Mouse (Mus musculus) heart, embryonic 10.5 days (tissue): ENCODE measurements at regions not wholly inside any gene's neighbourhood (a gene's known extent, or its start where the extent isn't known, plus 50 kb on each side); places are given as distances from the start of the nearest gene placed in this dataset.

Source experiments
- DNase-seq: peaks from one replicate; pipeline ENCODE4 v3.0.0-alpha.2; 2017; ENCODE audit warnings: low spot score
- H3K27ac ChIP-seq: fragments of 300-500 bp; sonication (generic); 2 replicates; pipeline ENCODE4 v1.5.1; 2016; ENCODE audit warnings: mild to moderate bottlenecking
- H3K27me3 ChIP-seq: fragments of 300-500 bp; sonication (generic); 2 replicates; pipeline ENCODE4 v1.6.1; 2016; ENCODE audit warnings: mild to moderate bottlenecking; ENCODE audit not compliant: poor library complexity, insufficient read depth, severe bottlenecking
- H3K36me3 ChIP-seq: fragments of 300-500 bp; sonication (generic); 2 replicates; pipeline ENCODE4 v1.6.1; 2016; ENCODE audit warnings: mild to moderate bottlenecking, moderate library complexity
- H3K4me1 ChIP-seq: fragments of 300-500 bp; sonication (generic); 2 replicates; pipeline ENCODE4 v1.6.1; 2016; ENCODE audit warnings: mild to moderate bottlenecking
- H3K4me3 ChIP-seq: fragments of 300-500 bp; sonication (generic); 2 replicates; pipeline ENCODE4 v1.5.1; 2016; ENCODE audit warnings: mild to moderate bottlenecking, moderate library complexity
- H3K9me3 ChIP-seq: fragments of 300-500 bp; sonication (generic); 2 replicates; pipeline ENCODE4 v1.6.1; 2016; ENCODE audit warnings: mild to moderate bottlenecking, moderate library complexity
- WGBS: fragments of 180-500 bp; shearing (Covaris S2); methylation state at CpG from one replicate; pipeline ENCODE4 v1.1.7; 2016; 5-methylcytosine and 5-hydroxymethylcytosine counted together

DNA sequence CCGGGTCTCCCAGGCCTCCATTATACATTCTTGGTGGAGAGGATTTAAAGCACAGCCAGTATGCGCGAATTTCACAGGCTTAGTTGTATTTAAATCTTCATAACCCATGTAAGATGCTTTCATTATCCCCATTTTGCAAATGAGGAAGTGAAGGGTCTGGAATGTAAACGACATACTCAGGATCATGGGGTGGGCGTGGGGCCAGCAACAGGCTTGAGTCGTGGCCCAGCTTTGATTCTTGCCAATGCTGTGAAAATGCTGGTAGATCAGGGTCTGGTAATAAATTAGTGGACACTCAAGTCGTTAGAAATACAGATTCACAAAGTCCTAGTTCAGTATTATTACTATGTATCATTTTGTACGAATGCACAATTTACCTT is 367.2 kb upstream of the Smim15 start:
- Histone ChIP-seq H3K4me1 (peaks cover 15% of the 10 kb centered on the region), H3K9me3 (no peaks in the 10 kb centered on the region), H3K4me3 (0 out of 2 replicates have a peak overlapping the region, but pooled peaks have one; percentile 29), H3K27ac (peak overlapping the region; percentile 74), H3K27me3 (peaks cover 21% of the 10 kb centered on the region), H3K36me3 (no peaks in the 10 kb centered on the region)
- no peak for DNase-seq
- WGBS: 54% methylated on average over 8 of the region's 8 CpGs

DNA sequence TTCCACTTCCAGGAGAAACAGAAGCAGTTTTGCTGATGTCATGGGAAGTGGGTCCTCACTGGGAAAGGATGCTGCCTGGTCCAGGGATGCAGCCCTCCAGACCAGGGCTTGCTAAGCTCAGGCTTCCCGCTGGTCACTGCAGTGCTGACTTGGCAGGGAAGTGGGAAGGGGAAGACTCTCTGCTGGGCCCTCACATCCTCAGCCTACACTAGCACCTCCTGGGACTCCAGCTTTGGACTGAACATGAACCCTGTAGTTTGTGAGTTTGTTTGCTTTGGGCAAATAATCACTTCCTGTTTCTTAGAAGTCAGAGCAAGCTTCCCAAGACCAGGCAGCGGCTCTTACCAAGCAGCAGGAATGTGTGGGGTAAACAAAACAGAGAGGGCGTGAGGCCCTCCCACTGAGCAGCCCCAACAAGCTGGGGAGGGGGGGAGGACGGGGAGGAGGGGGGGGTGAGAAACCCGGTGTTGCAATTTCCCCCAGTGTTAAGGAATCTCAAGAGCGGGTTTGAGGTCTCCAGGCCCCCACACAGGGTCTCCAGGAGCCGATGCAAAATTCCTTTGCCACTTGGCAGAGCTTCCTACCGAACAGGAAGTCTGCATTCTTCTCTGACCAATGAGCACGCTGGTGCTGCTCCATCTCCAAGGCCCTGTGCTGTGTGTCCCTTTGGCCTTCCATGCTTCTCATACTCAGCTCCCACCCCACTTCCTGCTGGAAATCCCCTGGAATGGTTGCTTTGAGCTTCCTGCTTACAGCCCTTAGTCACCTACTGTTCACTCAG is 367.7 kb upstream of the Smim15 start:
- Histone ChIP-seq H3K4me3 (peak overlapping the region; percentile 29; the same call in 1 of the 2 replicates), H3K27me3 (peaks cover 24% of the 10 kb centered on the region), H3K9me3 (no peaks in the 10 kb centered on the region), H3K4me1 (peaks cover 15% of the 10 kb centered on the region), H3K36me3 (no peaks in the 10 kb centered on the region), H3K27ac (peak overlapping the region; percentile 74)
- no peak for DNase-seq
- 10% methylated on average over 9 of the region's 9 CpGs for WGBS

DNA sequence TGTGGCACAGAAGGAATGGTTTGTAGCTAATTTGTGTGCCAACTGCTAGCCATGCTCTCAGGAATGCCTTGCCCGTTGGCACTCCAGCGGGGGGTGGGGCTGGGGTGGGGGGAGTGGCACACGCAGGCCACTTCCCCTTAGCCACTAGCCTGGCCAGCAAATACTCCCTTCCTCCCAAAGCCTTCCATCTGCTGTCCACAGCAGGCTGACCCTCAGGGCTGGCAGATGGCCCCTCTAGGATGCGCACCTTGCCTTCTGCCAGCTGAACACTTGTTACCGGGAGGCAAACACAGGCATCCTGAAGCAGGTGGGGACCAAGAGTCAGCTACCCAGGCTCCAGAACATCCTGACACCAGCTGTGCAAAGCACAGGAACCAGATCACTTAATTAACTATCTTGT is 372.1 kb upstream of the Smim15 start:
- WGBS: 76% methylated on average over 5 of the region's 5 CpGs
- H3K36me3 ChIP-seq: no peaks in the 10 kb centered on the region
- no peaks in the 10 kb centered on the region for H3K9me3 ChIP-seq
- H3K27me3 ChIP-seq: peaks cover 45% of the 10 kb centered on the region
- no peak overlapping the region for H3K27ac ChIP-seq
- H3K4me1 ChIP-seq: peaks cover 15% of the 10 kb centered on the region
- no peak for DNase-seq
- no peak overlapping the region for H3K4me3 ChIP-seq

DNA sequence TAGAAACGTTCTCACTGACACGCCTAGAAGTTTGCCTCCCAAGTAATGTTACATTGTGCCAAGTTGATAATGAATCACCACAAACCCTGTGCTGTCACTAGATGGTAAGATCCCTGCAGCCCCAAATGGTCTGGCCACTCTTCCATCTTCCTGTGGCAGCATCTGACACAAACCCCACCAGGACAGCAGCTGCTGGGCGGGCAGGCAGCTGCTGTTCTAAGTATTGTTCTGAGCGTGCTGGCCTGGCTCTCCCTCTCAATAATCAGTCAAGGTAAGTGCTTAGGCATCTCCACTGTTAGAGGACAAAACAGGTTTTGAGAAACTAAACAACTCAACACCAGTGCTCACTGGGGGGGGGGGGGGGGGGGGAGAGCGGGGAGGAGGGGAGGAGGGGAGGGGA is 375.7 kb upstream of the Smim15 start:
- H3K9me3 ChIP-seq: no peaks in the 10 kb centered on the region
- DNase-seq: no peak
- H3K27ac ChIP-seq: no peak overlapping the region
- no peaks in the 10 kb centered on the region for H3K36me3 ChIP-seq
- 51% methylated on average over 4 of the region's 5 CpGs for WGBS
- H3K4me1 ChIP-seq: peaks cover 5% of the 10 kb centered on the region; the same call in 1 of the 2 replicates
- H3K4me3 ChIP-seq: no peak overlapping the region
- peaks cover 62% of the 10 kb centered on the region for H3K27me3 ChIP-seq

DNA sequence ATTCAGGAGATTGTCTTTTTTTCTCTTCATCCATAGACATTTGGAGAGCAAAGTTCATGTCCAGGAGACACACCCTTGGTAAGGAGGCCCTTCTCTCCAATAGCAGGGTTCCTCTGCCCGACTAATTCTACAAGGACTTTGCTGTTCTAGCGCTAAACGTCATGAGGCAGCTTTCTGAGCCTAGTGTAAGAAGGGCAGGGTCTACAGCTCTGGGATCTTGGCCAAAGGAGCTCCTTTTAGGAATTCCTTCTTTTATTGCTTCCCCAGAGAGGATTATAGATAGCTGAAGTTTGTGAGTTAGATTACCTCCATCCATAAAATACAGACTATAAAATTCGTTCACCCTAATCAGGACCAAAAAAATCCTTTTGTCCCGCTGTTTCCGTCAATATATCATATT is 378.5 kb upstream of the Smim15 start:
- Histone ChIP-seq H3K27me3 (peaks cover 59% of the 10 kb centered on the region), H3K9me3 (no peaks in the 10 kb centered on the region), H3K27ac (no peak overlapping the region), H3K4me3 (no peak overlapping the region), H3K36me3 (no peaks in the 10 kb centered on the region), H3K4me1 (peaks cover 6% of the 10 kb centered on the region; the same call in 1 of the 2 replicates)
- WGBS: 83% methylated on average over 6 of the region's 6 CpGs
- no peak for DNase-seq

DNA sequence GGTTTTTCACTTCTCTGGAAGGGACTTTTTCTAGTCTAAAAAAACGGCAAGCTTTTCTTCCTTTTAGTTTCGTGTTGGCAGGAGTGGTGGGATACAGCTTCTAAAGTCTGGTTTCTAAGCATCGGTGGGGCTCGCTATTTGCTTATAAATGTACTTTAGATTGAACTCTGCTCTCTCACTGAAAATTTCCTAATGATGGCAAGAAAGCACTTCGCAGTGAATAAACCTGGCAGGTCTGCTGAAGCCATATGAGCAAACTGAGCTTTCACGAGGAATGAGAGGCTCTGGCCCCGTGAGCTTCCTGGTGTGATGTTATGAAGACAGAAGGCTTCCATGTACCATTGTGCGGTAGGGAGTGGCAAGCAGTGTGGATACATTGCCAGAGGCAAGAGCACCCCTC is 380.0 kb upstream of the Smim15 start:
- Histone ChIP-seq H3K9me3 (no peaks in the 10 kb centered on the region), H3K36me3 (no peaks in the 10 kb centered on the region), H3K4me1 (peaks cover 6% of the 10 kb centered on the region; the same call in 1 of the 2 replicates), H3K4me3 (no peak overlapping the region), H3K27ac (no peak overlapping the region), H3K27me3 (peaks cover 52% of the 10 kb centered on the region)
- WGBS: 56% methylated on average over 8 of the region's 8 CpGs
- DNase-seq: no peak

DNA sequence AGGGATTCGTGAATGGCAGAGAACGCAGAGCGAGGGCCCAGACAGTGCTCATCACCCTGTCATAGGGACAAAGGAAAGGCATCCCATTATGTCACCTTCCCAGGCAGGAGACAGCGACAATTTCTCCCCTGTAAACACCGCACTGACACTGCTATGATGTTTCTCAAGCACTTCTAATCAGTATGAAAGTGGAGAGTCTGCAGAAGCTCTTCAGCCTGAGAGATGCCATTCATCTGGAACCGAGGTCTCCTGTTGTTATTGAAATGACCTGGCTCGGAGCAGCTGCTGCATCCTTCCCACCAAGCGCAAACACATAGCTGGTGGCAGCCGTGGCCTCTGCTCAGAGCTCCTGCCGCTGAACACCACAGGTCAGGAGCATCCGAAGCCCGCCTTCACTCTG is 380.5 kb upstream of the Smim15 start:
- WGBS: 18% methylated on average over 12 of the region's 12 CpGs
- Histone ChIP-seq H3K4me1 (peaks cover 6% of the 10 kb centered on the region; the same call in 1 of the 2 replicates), H3K27me3 (peaks cover 52% of the 10 kb centered on the region), H3K27ac (no peak overlapping the region), H3K36me3 (no peaks in the 10 kb centered on the region), H3K4me3 (no peak overlapping the region), H3K9me3 (no peaks in the 10 kb centered on the region)
- no peak for DNase-seq

DNA sequence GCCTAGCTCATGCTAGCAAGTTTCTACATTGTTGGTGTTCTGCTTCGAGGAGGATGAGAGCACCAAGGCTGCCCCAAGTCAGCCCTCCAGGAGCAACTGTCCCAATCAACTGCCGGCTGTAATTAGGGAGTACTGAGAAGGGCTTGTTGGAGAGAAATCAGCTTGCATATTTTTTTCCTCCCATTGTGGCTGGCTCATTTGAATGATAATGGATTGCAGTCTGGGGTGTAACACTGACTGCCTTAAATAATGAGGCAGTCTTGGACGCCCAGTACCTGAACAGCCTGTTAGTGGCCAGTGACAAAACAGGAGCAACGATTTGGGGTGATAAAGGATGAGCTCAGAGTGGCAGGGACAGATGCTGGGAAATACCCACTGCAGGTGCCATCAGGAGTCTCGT is 382.8 kb upstream of the Smim15 start:
- no peak for DNase-seq
- Histone ChIP-seq H3K4me1 (peaks cover 6% of the 10 kb centered on the region; the same call in 1 of the 2 replicates), H3K4me3 (no peak overlapping the region), H3K36me3 (no peaks in the 10 kb centered on the region), H3K27ac (no peak overlapping the region), H3K27me3 (peaks cover 40% of the 10 kb centered on the region), H3K9me3 (no peaks in the 10 kb centered on the region)
- 34% methylated on average over 5 of the region's 5 CpGs for WGBS

DNA sequence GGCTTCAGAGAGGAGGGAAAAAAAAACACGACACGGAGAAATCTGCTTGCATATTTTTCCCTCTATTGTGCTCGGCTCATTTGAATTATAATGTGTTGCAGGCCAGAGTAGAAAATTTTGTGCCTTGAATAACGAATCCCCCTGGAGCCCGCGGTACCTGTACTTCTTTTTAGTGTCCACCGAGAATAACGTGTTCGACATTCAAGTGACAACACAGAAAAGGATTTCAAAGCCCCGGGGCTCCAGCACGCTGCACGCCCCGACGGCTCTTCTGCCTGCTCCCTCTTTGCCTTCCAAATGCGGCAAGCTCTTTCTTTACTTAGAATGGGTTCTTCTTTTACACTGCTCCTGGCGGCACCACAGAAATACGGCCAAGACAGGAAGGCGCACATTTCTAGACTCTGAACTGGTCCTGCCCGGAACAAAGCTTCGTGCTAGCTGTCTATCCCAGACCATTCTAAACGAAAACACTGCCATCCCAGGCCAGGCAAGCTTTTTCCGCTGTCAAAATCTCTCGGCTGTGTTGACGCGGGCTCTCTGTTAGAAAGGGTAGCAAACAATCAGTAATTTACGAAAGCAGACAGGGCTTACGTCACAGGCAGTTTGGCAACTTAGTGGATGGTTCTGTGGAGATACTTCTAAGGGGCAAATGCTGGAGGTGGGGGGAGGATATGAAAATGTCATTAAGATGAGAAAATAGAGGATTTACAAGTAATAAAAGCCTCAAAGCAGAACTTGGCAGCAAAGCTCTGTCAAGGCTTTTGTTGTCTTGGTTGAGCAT is 398.2 kb upstream of the Smim15 start:
- no peaks in the 10 kb centered on the region for H3K9me3 ChIP-seq
- H3K4me3 ChIP-seq: peak overlapping the region; percentile 57
- H3K4me1 ChIP-seq: peaks cover 10% of the 10 kb centered on the region
- H3K27me3 ChIP-seq: peaks cover 60% of the 10 kb centered on the region
- DNase-seq: no peak
- WGBS: 6% methylated on average over 27 of the region's 27 CpGs
- no peaks in the 10 kb centered on the region for H3K36me3 ChIP-seq
- no peak overlapping the region for H3K27ac ChIP-seq

DNA sequence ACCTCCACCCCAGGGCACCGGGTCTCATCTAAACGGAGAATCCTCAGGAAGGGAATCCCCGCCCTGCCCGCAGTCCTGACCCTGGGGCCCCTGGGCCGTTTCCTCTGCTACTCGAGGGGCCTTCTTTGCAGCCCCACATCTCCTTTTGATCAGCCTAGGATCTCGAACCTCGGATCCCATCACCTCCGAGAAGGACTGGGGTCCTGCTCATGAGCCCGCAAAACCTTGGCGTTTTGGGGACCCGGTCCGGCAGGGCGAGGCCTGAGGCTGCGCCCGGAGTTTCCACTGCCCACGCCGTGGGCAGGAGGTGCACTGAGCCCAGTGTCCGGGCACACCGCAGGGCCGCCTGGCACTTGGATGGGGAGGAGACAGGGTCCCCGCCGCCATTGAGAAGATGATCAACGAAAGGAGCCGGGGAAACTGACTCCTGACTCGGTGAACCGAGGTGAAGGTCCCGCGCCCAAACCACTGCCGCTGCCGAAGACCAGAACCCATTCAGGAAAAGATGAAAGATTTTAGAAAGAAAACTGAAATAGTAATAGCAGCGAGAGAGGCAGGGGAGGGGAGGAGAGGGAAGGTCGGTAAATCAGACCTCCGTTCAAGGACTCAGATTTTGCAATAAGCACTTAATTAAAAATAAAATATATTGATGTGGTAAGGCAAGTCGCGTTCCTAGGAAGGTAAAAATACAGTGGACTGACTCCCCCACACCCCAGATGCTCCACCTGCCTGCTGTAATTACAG is 399.0 kb upstream of the Smim15 start:
- peaks cover 60% of the 10 kb centered on the region for H3K27me3 ChIP-seq

DNA sequence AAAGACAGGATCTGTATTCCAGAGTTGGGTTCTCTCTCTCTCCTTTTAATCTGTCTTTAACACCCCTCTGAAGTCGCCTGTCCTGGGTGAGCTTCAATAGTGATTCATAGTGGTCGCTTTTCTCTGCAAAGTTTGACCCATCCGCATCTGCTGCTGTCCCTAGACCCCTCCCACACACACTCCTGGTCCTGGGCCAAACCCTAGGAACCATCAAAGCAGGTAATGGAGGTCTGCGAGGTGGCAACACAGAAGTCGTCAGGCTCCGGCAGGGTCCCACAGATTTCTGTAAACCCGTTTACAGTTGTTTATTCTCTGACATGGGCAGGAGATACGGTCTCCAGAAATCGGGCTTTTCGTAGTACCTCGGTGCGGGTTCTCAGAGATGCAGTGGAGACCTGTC is 399.5 kb upstream of the Smim15 start:
- 24% methylated on average over 12 of the region's 12 CpGs for WGBS
- H3K4me3 ChIP-seq: peak overlapping the region; percentile 57
- no peaks in the 10 kb centered on the region for H3K9me3 ChIP-seq
- H3K27ac ChIP-seq: no peak overlapping the region
- peaks cover 54% of the 10 kb centered on the region for H3K27me3 ChIP-seq
- H3K36me3 ChIP-seq: no peaks in the 10 kb centered on the region
- peaks cover 10% of the 10 kb centered on the region for H3K4me1 ChIP-seq
- DNase-seq: no peak

More for the DNA sequence above, 399.0 kb upstream of the Smim15 start:
- WGBS: under 1% methylated on average over 36 of the region's 36 CpGs
- H3K4me3 ChIP-seq: peak overlapping the region; percentile 57
- no peaks in the 10 kb centered on the region for H3K9me3 ChIP-seq
- peaks cover 10% of the 10 kb centered on the region for H3K4me1 ChIP-seq
- no peaks in the 10 kb centered on the region for H3K36me3 ChIP-seq
- no peak overlapping the region for H3K27ac ChIP-seq
- DNase-seq: no peak

DNA sequence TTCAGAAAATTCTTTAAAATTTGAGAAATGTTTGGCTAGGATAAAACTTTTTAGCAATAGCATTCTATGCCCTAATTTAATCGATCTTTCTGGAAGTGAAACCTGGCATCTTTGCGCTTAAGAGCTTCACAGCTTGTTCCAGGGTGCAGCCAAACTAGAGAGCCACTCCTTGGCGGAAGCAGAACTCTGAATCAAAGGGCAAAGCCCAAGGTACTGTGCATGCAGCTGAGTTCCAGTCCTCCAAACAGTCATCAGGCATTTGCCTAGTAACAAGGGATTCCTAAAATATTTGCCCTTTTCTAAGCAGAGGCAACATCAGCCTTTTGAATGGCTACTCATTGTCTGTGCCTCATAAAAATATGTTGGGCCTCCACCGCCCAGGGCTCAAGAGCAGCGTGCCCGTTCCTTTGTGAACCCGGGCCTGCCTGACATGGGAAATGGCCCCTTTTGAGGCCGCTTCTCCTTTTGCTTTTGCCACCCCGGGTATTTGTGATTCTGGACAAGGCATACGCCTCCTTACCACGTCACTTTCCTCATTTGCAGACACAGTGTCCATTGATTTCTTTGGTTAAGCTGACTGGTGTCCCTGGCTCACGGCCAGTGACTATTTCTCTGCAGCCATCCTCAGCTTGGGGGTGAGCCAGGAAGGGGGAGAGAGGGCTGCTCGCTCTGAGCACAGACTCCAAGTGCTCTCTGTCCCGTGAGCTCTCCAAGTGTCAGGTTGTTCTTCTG is 402.2 kb upstream of the Smim15 start:
- no peak for DNase-seq
- H3K4me3 ChIP-seq: no peak overlapping the region
- H3K4me1 ChIP-seq: peaks cover 10% of the 10 kb centered on the region
- no peaks in the 10 kb centered on the region for H3K9me3 ChIP-seq
- H3K27ac ChIP-seq: no peak overlapping the region
- no peaks in the 10 kb centered on the region for H3K36me3 ChIP-seq
- peaks cover 39% of the 10 kb centered on the region for H3K27me3 ChIP-seq
- WGBS: 73% methylated on average over 14 of the region's 14 CpGs
